Mouse (Mus musculus) heart, embryonic 13.5 days (tissue): ENCODE measurements around the gene Oit1. TPM values are rescaled to one million over a fixed set of nuclear protein-coding genes. Genes with fewer than 3 reads are reported as not detected.

ENCODE experiments used
- polyA plus RNA-seq: library from polyadenylated mRNA; unstranded; fragments of >200 nt; fragmentation: Nextera tagmentation; extraction: Ambion mirVana; gene quantifications from 2 replicates; pipeline ENCODE4 v1.2.1, GENCODE M21; 2015

Oit1 gene
- polyA plus RNA-seq, 1 experiment from 2014 or later = not detected

Other genes starting within 250 kb of the Oit1 start
- gene Pdhb, start 205.7 kb downstream of the Oit1 start, polyA plus RNA-seq = 460 and 512 TPM in 2 replicates
- 2.7 and 4.7 TPM in 2 replicates for gene Kctd6, start 164.6 kb downstream of the Oit1 start, polyA plus RNA-seq
- 0.11 and 0.64 TPM in 2 replicates for gene Acox2, start 119.4 kb downstream of the Oit1 start, polyA plus RNA-seq
- 0.23 and 0.38 TPM in 2 replicates for gene Fam107a, start 60.7 kb downstream of the Oit1 start, polyA plus RNA-seq